Mouse (Mus musculus) kidney, postnatal 0 days (tissue): ENCODE measurements around the gene Gm49510. TPM values are rescaled to one million over a fixed set of nuclear protein-coding genes. Genes with fewer than 3 reads are reported as not detected.

ENCODE experiments used
- ATAC-seq: fragments of 200-750 bp; cut with Nextera tagmentation; replicated peaks from 2 replicates; pipeline ENCODE4 v1.8.0; 2017; ENCODE audit warnings: low read depth, moderate number of reproducible peaks, moderate TSS enrichment, moderate library complexity; ENCODE audit not compliant: low FRiP score
- DNase-seq: peaks from one replicate; pipeline ENCODE4 v3.0.0-alpha.2; 2016; ENCODE audit warnings: low spot score
- H3K27ac ChIP-seq: fragments of 300-500 bp; sonication (generic); 2 replicates; pipeline ENCODE4 v1.5.1; 2014; ENCODE audit warnings: mild to moderate bottlenecking
- H3K27me3 ChIP-seq: fragments of 300-500 bp; sonication (generic); 2 replicates; pipeline ENCODE4 v1.6.1; 2014; ENCODE audit warnings: low read length, mixed read lengths; ENCODE audit not compliant: insufficient read depth
- H3K36me3 ChIP-seq: fragments of 300-500 bp; sonication (generic); 2 replicates; pipeline ENCODE4 v1.6.1; 2014; ENCODE audit warnings: low read length, mixed read lengths; ENCODE audit not compliant: insufficient read depth
- H3K4me1 ChIP-seq: fragments of 300-500 bp; sonication (generic); replicated peaks from 2 replicates; pipeline ENCODE4 v1.6.1; 2014; ENCODE audit warnings: antibody characterized with exemption, low read length, mixed read lengths; ENCODE audit not compliant: insufficient read depth
- H3K4me2 ChIP-seq: fragments of 300-500 bp; sonication (generic); 2 replicates; pipeline ENCODE4 v1.6.1; 2014; ENCODE audit warnings: mild to moderate bottlenecking, low read length, moderate library complexity, mixed read lengths
- H3K4me3 ChIP-seq: fragments of 300-500 bp; sonication (generic); replicated peaks from 2 replicates; pipeline ENCODE4 v1.5.1; 2014; ENCODE audit warnings: low read depth, low read length
- H3K9ac ChIP-seq: fragments of 300-500 bp; sonication (generic); 2 replicates; pipeline ENCODE4 v1.6.1; 2014; ENCODE audit warnings: low read depth, low read length
- H3K9me3 ChIP-seq: fragments of 300-500 bp; sonication (generic); replicated peaks from 2 replicates; pipeline ENCODE4 v1.6.1; 2016; ENCODE audit warnings: low read length, inconsistent platforms, mixed read lengths
- CTCF ChIP-seq: IDR thresholded peaks from 2 replicates; pipeline ENCODE4 v1.5.1; 2016; ENCODE audit warnings: antibody characterized with exemption, low read depth, mild to moderate bottlenecking, moderate library complexity
- WGBS: fragments of 180-500 bp; shearing (Covaris S2); extraction: QIAGEN DNeasy Blood & Tissue Kit; methylation state at CpG from one replicate; pipeline ENCODE4 v1.1.7; 2014; 5-methylcytosine and 5-hydroxymethylcytosine counted together
- polyA plus RNA-seq: library from polyadenylated mRNA; unstranded; fragments of >200 nt; fragmentation: Nextera tagmentation; extraction: Ambion mirVana; gene quantifications from 2 replicates; pipeline ENCODE4 v1.2.1, GENCODE M21; 2015

Gene Gm49510
- polyA plus RNA-seq, 1 experiment from 2014 or later: 0.30 TPM

DNA sequence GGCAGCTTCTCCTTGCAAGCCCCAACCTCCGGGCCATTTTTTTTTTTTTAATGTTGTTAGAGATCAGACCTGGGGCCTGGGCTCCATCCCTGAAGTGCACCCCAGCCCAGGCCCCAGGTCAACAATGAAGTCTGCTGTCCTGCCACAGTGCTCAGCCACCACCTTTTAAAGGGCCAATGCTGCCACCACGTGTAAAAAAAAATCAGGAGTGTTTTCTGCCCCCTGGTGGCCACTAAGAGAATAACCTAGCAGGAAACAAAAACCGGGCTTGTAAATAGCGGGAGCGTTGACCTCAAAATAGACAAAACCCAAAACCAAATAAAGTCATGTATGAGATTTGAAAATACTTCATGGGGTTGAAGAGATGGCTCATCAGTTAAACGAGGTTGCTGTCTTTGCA lies 29.7 kb upstream of the Gm49510 start:
- no peak overlapping the region for H3K9ac ChIP-seq
- peaks cover 8% of the 10 kb centered on the region for H3K4me1 ChIP-seq
- TF ChIP-seq CTCF: peak; percentile 87
- WGBS: 28% methylated on average over 6 of the region's 6 CpGs
- H3K9me3 ChIP-seq: no peaks in the 10 kb centered on the region
- no peak overlapping the region for H3K4me3 ChIP-seq
- H3K4me2 ChIP-seq: no peak overlapping the region
- H3K27me3 ChIP-seq: no peaks in the 10 kb centered on the region
- H3K27ac ChIP-seq: no peak overlapping the region
- no peak for ATAC-seq
- peak; percentile 83 for DNase-seq
- H3K36me3 ChIP-seq: no peaks in the 10 kb centered on the region

- peaks cover 8% of the 10 kb centered on the region for H3K4me1 ChIP-seq
- H3K27me3 ChIP-seq: no peaks in the 10 kb centered on the region
- H3K36me3 ChIP-seq: no peaks in the 10 kb centered on the region
- TF ChIP-seq CTCF: peak; percentile 49; the same call in 1 of the 2 replicates
- ATAC-seq: no peak
- no peak overlapping the region for H3K4me3 ChIP-seq
- H3K4me2 ChIP-seq: no peak overlapping the region
- WGBS: 44% methylated on average over 5 of the region's 5 CpGs
- H3K9me3 ChIP-seq: no peaks in the 10 kb centered on the region
- no peak overlapping the region for H3K27ac ChIP-seq
- H3K9ac ChIP-seq: no peak overlapping the region
- DNase-seq: no peak
These were observed 27.4 kb upstream of the Gm49510 start for GRCm38 (mm10) chr15:78872021-78872608.

DNA sequence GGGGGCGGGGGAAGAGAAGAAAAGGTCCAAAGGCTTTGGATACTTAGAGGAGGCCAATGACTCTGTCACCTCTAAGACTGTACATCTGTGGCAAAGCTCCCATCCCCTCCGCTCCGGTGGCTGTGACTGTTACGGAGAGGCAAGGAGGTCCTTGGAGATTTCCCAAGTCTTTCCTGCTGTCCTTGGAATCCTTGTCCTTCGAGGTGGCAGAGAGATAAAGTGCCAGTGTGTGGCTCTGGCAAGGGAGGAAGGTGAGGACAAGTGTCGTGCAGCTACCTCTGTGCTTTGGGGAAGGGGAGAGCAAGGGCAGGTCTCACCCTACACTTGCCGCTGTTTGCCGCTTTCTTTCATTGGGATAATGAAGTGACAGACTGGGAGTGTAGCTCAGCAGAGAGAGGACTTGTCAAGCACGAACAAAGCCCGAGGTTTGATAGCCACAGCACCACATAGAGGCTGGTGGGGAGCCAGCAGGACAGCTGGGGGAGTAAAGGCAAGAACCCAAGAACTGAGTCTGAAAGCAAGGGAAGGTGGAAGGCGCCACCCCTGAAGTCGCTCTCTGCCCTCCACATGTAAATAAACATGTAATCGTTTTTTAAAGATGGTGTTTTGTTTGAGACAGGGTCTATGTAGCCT lies 25.5 kb upstream of the Gm49510 start:
- DNase-seq (no peak), ATAC-seq (no peak)
- Histone ChIP-seq H3K9ac (no peak overlapping the region), H3K27me3 (no peaks in the 10 kb centered on the region), H3K27ac (no peak overlapping the region), H3K4me2 (no peak overlapping the region), H3K36me3 (no peaks in the 10 kb centered on the region), H3K4me1 (0 out of 2 replicates have a peak, but pooled peaks cover 5% of the 10 kb centered on the region), H3K9me3 (no peaks in the 10 kb centered on the region), H3K4me3 (no peak overlapping the region)
- no peak for TF ChIP-seq CTCF
- WGBS: 64% methylated on average over 13 of the region's 13 CpGs

GRCm38 (mm10) chr15:78874989-78875388 lies 24.5 kb upstream of the Gm49510 start:
- Histone ChIP-seq H3K4me1 (peaks cover 14% of the 10 kb centered on the region; the same call in 1 of the 2 replicates), H3K9me3 (no peaks in the 10 kb centered on the region), H3K27me3 (no peaks in the 10 kb centered on the region), H3K4me3 (no peak overlapping the region), H3K9ac (no peak overlapping the region), H3K36me3 (no peaks in the 10 kb centered on the region), H3K27ac (peak overlapping the region; percentile 97; the same call in 1 of the 2 replicates), H3K4me2 (no peak overlapping the region)
- no peak for ATAC-seq
- DNase-seq: no peak
- TF ChIP-seq CTCF: no peak
- WGBS: 76% methylated on average over 8 of the region's 8 CpGs

DNA sequence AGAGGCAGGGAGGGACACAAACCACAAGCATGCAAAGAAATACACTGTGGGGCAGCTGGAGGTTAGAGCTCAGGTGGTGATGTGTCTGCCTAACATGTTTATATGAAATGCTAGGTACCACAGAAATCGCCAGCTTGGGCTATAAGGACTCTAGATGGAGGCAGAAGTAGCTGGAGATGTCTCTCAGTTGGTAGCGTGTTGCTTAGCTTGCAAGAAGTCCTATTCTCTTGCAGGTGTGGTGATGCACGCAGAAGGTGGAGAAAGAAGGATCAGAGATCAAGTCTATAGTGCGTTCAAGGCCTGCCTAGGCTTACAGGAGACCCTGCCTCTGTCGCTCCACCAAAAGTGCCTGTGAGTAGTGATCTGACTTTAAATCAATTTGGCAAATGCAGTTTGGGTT lies 23.9 kb upstream of the Gm49510 start:
- Histone ChIP-seq H3K4me1 (peaks cover 14% of the 10 kb centered on the region; the same call in 1 of the 2 replicates), H3K9me3 (no peaks in the 10 kb centered on the region), H3K27me3 (no peaks in the 10 kb centered on the region), H3K4me3 (0 out of 2 replicates have a peak overlapping the region, but pooled peaks have one; percentile 58), H3K9ac (no peak overlapping the region; the same call in 1 of the 2 replicates), H3K27ac (peak overlapping the region; percentile 97), H3K4me2 (peak overlapping the region; percentile 78; the same call in 1 of the 2 replicates), H3K36me3 (0 out of 2 replicates have a peak, but pooled peaks cover 2% of the 10 kb centered on the region)
- no peak for TF ChIP-seq CTCF
- DNase-seq: no peak
- ATAC-seq: no peak
- WGBS: 71% methylated on average over 5 of the region's 5 CpGs

- Histone ChIP-seq H3K4me3 (peak overlapping the region; percentile 58), H3K9ac (peak overlapping the region; percentile 80; the same call in 1 of the 2 replicates), H3K27ac (peak overlapping the region; percentile 97), H3K9me3 (no peaks in the 10 kb centered on the region), H3K36me3 (peaks cover 8% of the 10 kb centered on the region), H3K4me1 (peaks cover 14% of the 10 kb centered on the region; the same call in 1 of the 2 replicates), H3K4me2 (peak overlapping the region; percentile 78), H3K27me3 (no peaks in the 10 kb centered on the region)
- WGBS: 4% methylated on average over 17 of the region's 17 CpGs
- DNase-seq (peak; percentile 93), ATAC-seq (peak; percentile 42)
- TF ChIP-seq CTCF: peak; percentile 77
These were observed 23.2 kb upstream of the Gm49510 start for GRCm38 (mm10) chr15:78876258-78876696.
